Mouse (Mus musculus) embryonic facial prominence, embryonic 11.5 days (tissue): ENCODE data around the gene Dag1. TPM values are rescaled to one million over a fixed set of nuclear protein-coding genes. Genes with fewer than 3 reads are reported as not detected.

ENCODE experiments used
- ATAC-seq: fragments of 200-750 bp; cut with Nextera tagmentation; replicated peaks from 2 replicates; pipeline ENCODE4 v1.8.0; 2017; ENCODE audit warnings: low read depth; ENCODE audit not compliant: insufficient number of reproducible peaks, low FRiP score, low TSS enrichment
- DNase-seq: peaks from one replicate; pipeline ENCODE4 v3.0.0-alpha.2; 2015; ENCODE audit warnings: low spot score
- H3K27ac ChIP-seq: fragments of 300-500 bp; sonication (generic); replicated peaks from 2 replicates; pipeline ENCODE4 v1.5.1; 2014; ENCODE audit warnings: mild to moderate bottlenecking, low read depth, low read length, control low read depth
- H3K27me3 ChIP-seq: fragments of 300-500 bp; sonication (generic); 2 replicates; pipeline ENCODE4 v1.6.1; 2014; ENCODE audit warnings: mild to moderate bottlenecking, low read length, moderate library complexity, mixed read lengths; ENCODE audit not compliant: control insufficient read depth, insufficient read depth
- H3K36me3 ChIP-seq: fragments of 300-500 bp; sonication (generic); replicated peaks from 2 replicates; pipeline ENCODE4 v1.6.1; 2014; ENCODE audit warnings: low read depth, mild to moderate bottlenecking, low read length, moderate library complexity, mixed read lengths; ENCODE audit not compliant: control insufficient read depth, insufficient read depth
- H3K4me1 ChIP-seq: fragments of 300-500 bp; sonication (generic); 2 replicates; pipeline ENCODE4 v1.6.1; 2014; ENCODE audit warnings: low read length, mixed read lengths; ENCODE audit not compliant: control insufficient read depth, insufficient read depth
- H3K4me2 ChIP-seq: fragments of 300-500 bp; sonication (generic); 2 replicates; pipeline ENCODE4 v1.6.1; 2014; ENCODE audit warnings: low read depth, mild to moderate bottlenecking, control low read depth, low read length, moderate library complexity
- H3K4me3 ChIP-seq: fragments of 300-500 bp; sonication (generic); 2 replicates; pipeline ENCODE4 v1.5.1; 2014; ENCODE audit warnings: low read depth, low read length, control low read depth
- H3K9ac ChIP-seq: fragments of 300-500 bp; sonication (generic); replicated peaks from 2 replicates; pipeline ENCODE4 v1.6.1; 2014; ENCODE audit warnings: mild to moderate bottlenecking, control low read depth, low read length
- H3K9me3 ChIP-seq: fragments of 300-500 bp; sonication (generic); replicated peaks from 2 replicates; pipeline ENCODE4 v1.6.1; 2016; ENCODE audit warnings: mild to moderate bottlenecking, low read length, inconsistent platforms, mixed read lengths; ENCODE audit not compliant: control insufficient read depth
- WGBS: fragments of 180-500 bp; shearing (Covaris S2); extraction: QIAGEN DNeasy Blood & Tissue Kit; methylation state at CpG from one replicate; pipeline ENCODE4 v1.1.7; 2014; 5-methylcytosine and 5-hydroxymethylcytosine counted together
- polyA plus RNA-seq: library from polyadenylated mRNA; unstranded; fragments of >200 nt; fragmentation: Nextera tagmentation; extraction: Ambion mirVana; gene quantifications from 2 replicates; pipeline ENCODE4 v1.2.1, GENCODE M21; 2014

The Dag1 gene
- polyA plus RNA-seq, 1 experiment from 2014 or later, result 44.5 TPM

DNA sequence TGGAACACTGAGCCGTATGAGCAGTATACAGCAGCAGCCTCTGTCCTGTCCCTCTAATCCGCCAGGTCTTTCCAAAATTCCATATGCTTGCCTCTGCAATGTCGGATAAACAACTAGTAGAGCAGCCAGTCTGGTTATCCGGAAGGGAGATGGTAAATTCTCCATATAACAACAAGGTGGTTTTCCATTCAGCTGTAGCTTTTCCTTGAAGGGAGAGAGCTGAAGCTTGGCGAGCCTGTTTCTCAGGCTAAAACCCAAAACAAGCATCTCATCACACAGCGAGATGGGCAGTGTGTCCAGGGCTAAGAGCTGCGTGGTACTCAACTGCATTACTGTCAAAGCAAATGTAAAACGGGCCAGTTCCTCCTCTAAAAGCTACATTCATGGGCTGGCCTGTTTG lies 75.2 kb downstream of the Dag1 start:
- ATAC-seq, result no peak
- WGBS, result 77% methylated on average over 8 of the region's 8 CpGs
- H3K36me3 ChIP-seq, result no peaks in the 10 kb centered on the region
- H3K9me3 ChIP-seq, result no peaks in the 10 kb centered on the region
- peaks cover 6% of the 10 kb centered on the region; the same call in 1 of the 2 replicates for H3K27me3 ChIP-seq
- 0 out of 2 replicates have a peak, but pooled peaks cover 2% of the 10 kb centered on the region for H3K4me1 ChIP-seq
- H3K4me2 ChIP-seq, result no peak overlapping the region
- H3K27ac ChIP-seq, result no peak overlapping the region
- H3K9ac ChIP-seq, result no peak overlapping the region
- no peak overlapping the region for H3K4me3 ChIP-seq
- no peak for DNase-seq

DNA sequence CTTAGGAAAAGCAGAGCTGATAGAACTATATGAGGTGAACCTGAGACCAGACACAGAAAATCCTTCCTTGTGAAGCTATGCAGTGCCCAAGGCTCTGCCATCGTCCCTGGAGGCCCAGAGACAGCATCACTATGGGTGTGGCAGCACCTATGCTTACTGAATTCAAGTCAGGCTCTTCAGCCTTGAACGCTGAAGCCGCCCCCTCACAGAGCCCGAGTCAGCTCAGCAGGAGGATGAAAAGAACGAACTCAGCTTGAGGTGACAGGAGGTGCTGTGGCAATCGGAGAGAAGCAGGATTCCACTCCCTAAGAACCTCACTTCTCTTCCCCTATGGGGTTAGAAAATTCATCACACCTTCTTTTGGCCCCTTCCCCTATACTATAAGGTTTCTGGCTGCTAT lies 76.1 kb downstream of the Dag1 start:
- Histone ChIP-seq H3K4me1 (0 out of 2 replicates have a peak, but pooled peaks cover 2% of the 10 kb centered on the region), H3K9me3 (no peaks in the 10 kb centered on the region), H3K9ac (no peak overlapping the region), H3K36me3 (no peaks in the 10 kb centered on the region), H3K4me3 (no peak overlapping the region), H3K27ac (no peak overlapping the region), H3K27me3 (peaks cover 6% of the 10 kb centered on the region; the same call in 1 of the 2 replicates), H3K4me2 (no peak overlapping the region)
- 29% methylated on average over 6 of the region's 6 CpGs for WGBS
- ATAC-seq (no peak), DNase-seq (no peak)

DNA sequence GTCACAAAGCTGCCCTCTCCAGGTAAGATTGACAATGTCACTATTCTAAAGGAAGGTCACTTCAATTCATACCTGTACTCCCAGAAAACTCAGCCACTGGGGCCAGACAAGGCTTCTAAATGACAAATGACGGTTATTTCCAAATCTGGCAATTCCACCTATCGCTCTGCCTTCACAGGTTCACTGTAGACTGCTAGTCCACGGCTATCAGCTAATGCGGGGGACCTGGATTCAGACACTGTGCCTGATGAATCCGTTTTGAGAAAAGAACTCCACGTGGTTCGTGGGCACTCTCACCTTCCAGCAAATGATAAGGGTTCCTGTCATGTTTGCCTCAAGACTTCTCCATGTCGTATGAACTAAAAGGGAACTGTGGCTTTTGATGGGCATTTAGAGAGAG lies 78.0 kb downstream of the Dag1 start:
- no peak for DNase-seq
- WGBS, result 81% methylated on average over 8 of the region's 8 CpGs

DNA sequence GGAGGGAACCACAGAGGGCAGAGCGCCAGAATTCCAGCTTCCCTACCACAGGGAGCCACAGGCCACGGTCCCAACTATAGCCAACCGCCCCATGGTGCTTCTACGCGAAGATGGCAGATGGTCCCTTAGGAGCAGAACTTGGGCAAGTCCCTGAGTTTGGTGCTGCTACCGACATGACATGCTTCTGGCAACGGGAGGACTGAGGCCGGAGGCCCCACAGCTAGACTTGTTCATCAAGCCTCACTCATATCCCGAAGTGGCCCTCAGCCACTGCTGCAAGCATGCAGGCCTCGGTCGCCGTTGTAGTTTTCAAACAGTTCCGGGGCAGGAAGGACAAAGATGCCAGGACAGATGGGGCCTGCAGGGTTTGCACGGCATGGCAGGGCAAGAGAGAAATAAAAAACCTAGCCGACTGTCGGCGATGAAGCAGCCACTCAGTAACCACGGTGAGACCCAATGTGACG lies 80.2 kb downstream of the Dag1 start:
- DNase-seq (no peak), ATAC-seq (no peak)
- Histone ChIP-seq H3K27me3 (no peaks in the 10 kb centered on the region), H3K9ac (no peak overlapping the region), H3K27ac (no peak overlapping the region), H3K9me3 (no peaks in the 10 kb centered on the region), H3K4me3 (no peak overlapping the region), H3K4me1 (no peaks in the 10 kb centered on the region), H3K36me3 (no peaks in the 10 kb centered on the region), H3K4me2 (no peak overlapping the region)
- WGBS, result 91% methylated on average over 19 of the region's 19 CpGs

More for the DNA sequence above, 78.0 kb downstream of the Dag1 start:
- H3K9ac ChIP-seq, result no peak overlapping the region
- H3K4me2 ChIP-seq, result no peak overlapping the region
- H3K9me3 ChIP-seq, result no peaks in the 10 kb centered on the region
- H3K27ac ChIP-seq, result no peak overlapping the region
- H3K4me3 ChIP-seq, result no peak overlapping the region
- ATAC-seq, result no peak
- H3K36me3 ChIP-seq, result no peaks in the 10 kb centered on the region
- H3K27me3 ChIP-seq, result peaks cover 6% of the 10 kb centered on the region; the same call in 1 of the 2 replicates
- 0 out of 2 replicates have a peak, but pooled peaks cover 2% of the 10 kb centered on the region for H3K4me1 ChIP-seq

DNA sequence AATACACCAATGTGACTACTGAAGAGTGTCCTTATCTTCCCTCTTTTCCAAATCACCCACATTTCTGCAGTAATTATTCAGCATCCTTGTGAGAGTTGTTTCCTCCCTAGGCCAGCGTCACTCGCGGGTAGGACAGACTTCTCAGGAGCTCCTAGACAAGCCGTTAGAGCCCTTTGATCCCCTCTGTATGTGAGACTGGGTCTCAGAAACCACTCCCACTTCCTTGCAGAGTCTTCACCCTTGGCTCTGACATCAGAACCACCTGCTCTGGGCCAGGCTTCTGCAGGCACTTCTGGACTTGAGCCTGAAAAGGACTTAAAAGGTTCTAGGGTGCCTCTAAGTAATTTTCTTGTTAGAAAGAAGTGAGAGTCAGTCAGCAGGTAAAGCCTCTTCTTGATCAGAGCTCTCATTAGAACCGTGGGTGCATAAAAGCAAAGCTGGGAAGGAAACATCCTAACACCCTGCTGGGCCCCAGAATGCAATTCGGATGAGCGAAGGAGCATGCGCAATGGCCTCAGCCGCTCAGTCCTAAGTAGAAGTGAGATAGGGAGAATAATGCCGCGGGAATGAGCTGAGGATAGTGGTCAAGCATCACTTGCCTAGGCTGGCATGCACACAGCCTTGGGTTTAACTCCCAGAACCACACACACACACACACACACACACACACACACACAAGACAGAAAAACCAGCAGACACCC lies 80.8 kb downstream of the Dag1 start:
- 77% methylated on average over 11 of the region's 11 CpGs for WGBS
- Histone ChIP-seq H3K9ac (no peak overlapping the region), H3K4me1 (no peaks in the 10 kb centered on the region), H3K27ac (no peak overlapping the region), H3K27me3 (no peaks in the 10 kb centered on the region), H3K36me3 (no peaks in the 10 kb centered on the region), H3K4me2 (no peak overlapping the region), H3K4me3 (no peak overlapping the region), H3K9me3 (no peaks in the 10 kb centered on the region)
- ATAC-seq (no peak), DNase-seq (no peak)

DNA sequence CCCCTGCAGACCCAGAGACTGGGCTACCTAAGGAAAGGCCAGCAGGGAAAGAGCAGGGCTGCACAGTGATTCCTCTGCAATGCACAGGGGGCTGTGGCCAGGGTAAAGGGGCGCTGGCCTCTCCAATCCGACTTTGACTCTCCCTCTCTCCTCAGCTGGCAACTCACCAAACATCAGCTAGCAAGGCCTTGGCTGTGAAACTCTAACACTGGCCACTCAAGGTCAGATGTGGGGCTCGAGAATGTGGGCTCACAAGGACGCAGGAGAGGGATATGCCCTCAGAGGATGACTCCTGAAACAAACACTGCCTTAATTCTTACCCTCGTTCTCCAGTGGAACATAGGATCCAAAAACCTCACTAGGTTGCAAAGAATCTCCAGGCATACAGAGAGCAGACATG lies 85.4 kb downstream of the Dag1 start:
- ATAC-seq, result no peak
- H3K9me3 ChIP-seq, result no peaks in the 10 kb centered on the region
- no peak overlapping the region for H3K9ac ChIP-seq
- no peak for DNase-seq
- no peaks in the 10 kb centered on the region for H3K36me3 ChIP-seq
- H3K4me1 ChIP-seq, result no peaks in the 10 kb centered on the region
- WGBS, result 74% methylated on average over 5 of the region's 5 CpGs
- no peak overlapping the region for H3K4me2 ChIP-seq
- no peaks in the 10 kb centered on the region for H3K27me3 ChIP-seq
- H3K4me3 ChIP-seq, result no peak overlapping the region
- H3K27ac ChIP-seq, result no peak overlapping the region

DNA sequence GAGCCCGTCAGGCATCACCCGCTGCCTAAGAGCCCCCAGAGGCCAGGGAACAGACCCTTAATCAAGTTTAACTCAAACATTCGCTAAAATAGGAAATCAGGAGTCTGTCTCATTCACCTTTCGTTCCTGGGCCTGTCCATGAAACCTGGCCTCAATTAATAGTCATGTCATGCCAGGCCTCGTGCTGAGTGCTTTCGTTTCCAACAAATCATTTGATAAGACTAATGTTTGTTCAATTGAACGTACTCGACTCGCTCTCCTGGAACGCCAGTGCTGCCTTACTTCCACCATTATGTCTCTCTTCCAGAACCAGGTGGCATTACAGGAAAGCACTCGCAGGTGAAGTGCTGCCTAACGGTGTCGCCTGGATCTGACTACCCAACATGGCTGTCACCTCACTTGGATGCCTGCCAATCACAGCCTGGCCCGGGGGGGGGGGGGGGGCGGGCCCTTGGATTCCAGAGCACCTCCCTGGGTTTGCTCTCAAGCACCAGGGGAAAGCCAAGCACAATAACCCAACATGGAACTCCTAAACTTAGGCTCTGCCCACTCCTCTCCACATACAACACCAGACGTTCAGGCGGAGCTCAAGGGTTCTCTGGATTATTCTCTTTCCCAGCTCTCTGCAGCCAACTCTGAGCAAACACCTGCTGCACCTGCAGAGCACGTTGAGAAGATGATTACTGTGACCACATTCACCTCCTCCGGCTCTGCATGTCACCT lies 88.5 kb downstream of the Dag1 start:
- 79% methylated on average over 19 of the region's 19 CpGs for WGBS
- Histone ChIP-seq H3K4me3 (no peak overlapping the region), H3K36me3 (no peaks in the 10 kb centered on the region), H3K27me3 (no peaks in the 10 kb centered on the region), H3K4me2 (no peak overlapping the region), H3K9ac (no peak overlapping the region), H3K27ac (no peak overlapping the region), H3K9me3 (no peaks in the 10 kb centered on the region), H3K4me1 (no peaks in the 10 kb centered on the region)
- ATAC-seq (no peak), DNase-seq (no peak)

DNA sequence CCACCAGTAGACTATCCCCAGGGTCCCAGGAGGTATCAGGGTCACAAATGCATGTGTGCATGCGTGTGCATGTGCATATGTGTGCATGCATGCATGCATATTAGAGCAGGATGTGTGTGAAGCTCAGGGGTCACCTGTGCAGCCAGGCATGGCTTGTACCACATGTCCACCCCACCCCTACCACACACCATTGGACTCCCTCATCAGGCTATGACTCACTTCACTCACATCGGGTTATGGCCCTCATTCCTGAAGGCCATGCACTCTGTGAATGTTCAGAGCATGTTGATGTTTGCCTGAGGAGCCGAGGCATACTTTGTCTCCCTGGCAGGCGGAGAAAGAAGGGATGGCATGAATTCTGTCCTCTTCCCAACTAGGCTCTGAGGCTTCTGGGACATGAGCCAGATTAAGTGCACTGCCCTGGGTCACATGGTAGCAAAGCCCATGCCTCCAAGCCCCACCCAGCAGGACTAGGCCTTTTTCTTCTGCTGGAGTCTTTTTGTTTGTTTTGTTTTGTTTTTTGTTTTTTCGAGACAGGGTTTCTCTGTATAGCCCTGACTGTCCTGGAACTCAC lies 90.9 kb downstream of the Dag1 start:
- no peak overlapping the region for H3K27ac ChIP-seq
- WGBS, result 86% methylated on average over 5 of the region's 5 CpGs
- no peak for ATAC-seq

More for the DNA sequence above, 90.9 kb downstream of the Dag1 start:
- Histone ChIP-seq H3K4me1 (no peaks in the 10 kb centered on the region), H3K4me3 (no peak overlapping the region), H3K9me3 (no peaks in the 10 kb centered on the region), H3K9ac (no peak overlapping the region), H3K36me3 (no peaks in the 10 kb centered on the region), H3K27me3 (no peaks in the 10 kb centered on the region), H3K4me2 (no peak overlapping the region)
- no peak for DNase-seq
